Mouse (Mus musculus) stomach, embryonic 16.5 days (tissue): Measurements from ENCODE around the gene Sema4a. TPM values are rescaled to one million over a fixed set of nuclear protein-coding genes. Genes with fewer than 3 reads are reported as not detected.

Experiments
- ATAC-seq: fragments of 200-750 bp; cut with Nextera tagmentation; 2 replicates; pipeline ENCODE4 v1.8.0; 2017; ENCODE audit warnings: moderate number of reproducible peaks, moderate TSS enrichment; ENCODE audit not compliant: insufficient read depth, low FRiP score
- H3K27ac ChIP-seq: fragments of 300-500 bp; sonication (generic); 2 replicates; pipeline ENCODE4 v1.5.1; 2014; ENCODE audit warnings: low read length
- H3K27me3 ChIP-seq: fragments of 300-500 bp; sonication (generic); 2 replicates; pipeline ENCODE4 v1.6.1; 2014; ENCODE audit warnings: low read length, control low read depth, mixed read lengths; ENCODE audit not compliant: control insufficient read depth, insufficient read depth
- H3K36me3 ChIP-seq: fragments of 300-500 bp; sonication (generic); 2 replicates; pipeline ENCODE4 v1.6.1; 2014; ENCODE audit warnings: low read length; ENCODE audit not compliant: control insufficient read depth, insufficient read depth
- H3K4me1 ChIP-seq: fragments of 300-500 bp; sonication (generic); 2 replicates; pipeline ENCODE4 v1.6.1; 2014; ENCODE audit warnings: low read length, control low read depth, mixed read lengths; ENCODE audit not compliant: control insufficient read depth, insufficient read depth
- H3K4me2 ChIP-seq: fragments of 300-500 bp; sonication (generic); 2 replicates; pipeline ENCODE4 v1.6.1; 2014; ENCODE audit warnings: low read depth, low read length, mixed read lengths
- H3K4me3 ChIP-seq: fragments of 300-500 bp; sonication (generic); replicated peaks from 2 replicates; pipeline ENCODE4 v1.5.1; 2014; ENCODE audit warnings: mild to moderate bottlenecking, low read length
- H3K9ac ChIP-seq: fragments of 300-500 bp; sonication (generic); 2 replicates; pipeline ENCODE4 v1.6.1; 2014; ENCODE audit warnings: low read length
- H3K9me3 ChIP-seq: fragments of 300-500 bp; sonication (generic); replicated peaks from 2 replicates; pipeline ENCODE4 v1.6.1; 2016; ENCODE audit warnings: low read length, control low read depth; ENCODE audit not compliant: control insufficient read depth
- WGBS: fragments of 180-500 bp; shearing (Covaris S2); extraction: QIAGEN DNeasy Blood & Tissue Kit; methylation state at CpG from one replicate; pipeline ENCODE4 v1.1.7; 2014; 5-methylcytosine and 5-hydroxymethylcytosine counted together
- polyA plus RNA-seq: library from polyadenylated mRNA; unstranded; fragments of >200 nt; fragmentation: Nextera tagmentation; extraction: Ambion mirVana; gene quantifications from 2 replicates; pipeline ENCODE4 v1.2.1, GENCODE M21; 2015

Gene Sema4a
- polyA plus RNA-seq, 1 experiment from 2014 or later = 33.1 TPM

- no peak overlapping the region for H3K27ac ChIP-seq
- no peaks in the 10 kb centered on the region for H3K27me3 ChIP-seq
- no peaks in the 10 kb centered on the region for H3K9me3 ChIP-seq
- 57% methylated on average over 8 of the region's 8 CpGs for WGBS
- no peak overlapping the region for H3K4me2 ChIP-seq
- H3K4me3 ChIP-seq = no peak overlapping the region
- peaks cover 25% of the 10 kb centered on the region for H3K36me3 ChIP-seq
- 0 out of 2 replicates have a peak, but pooled peaks cover 2% of the 10 kb centered on the region for H3K4me1 ChIP-seq
- no peak overlapping the region for H3K9ac ChIP-seq
- no peak for ATAC-seq
These were observed 20.5 kb upstream of the Sema4a start for GRCm38 (mm10) chr3:88481372-88482040.

GRCm38 (mm10) chr3:88480679-88481078 lies 19.7 kb upstream of the Sema4a start:
- Histone ChIP-seq H3K4me2 (no peak overlapping the region), H3K36me3 (peaks cover 17% of the 10 kb centered on the region), H3K27me3 (no peaks in the 10 kb centered on the region), H3K4me1 (0 out of 2 replicates have a peak, but pooled peaks cover 2% of the 10 kb centered on the region), H3K4me3 (no peak overlapping the region), H3K27ac (no peak overlapping the region), H3K9me3 (no peaks in the 10 kb centered on the region), H3K9ac (no peak overlapping the region)
- 90% methylated on average over 5 of the region's 5 CpGs for WGBS
- no peak for ATAC-seq

GRCm38 (mm10) chr3:88479828-88480227 lies 18.8 kb upstream of the Sema4a start:
- no peak for ATAC-seq
- Histone ChIP-seq H3K4me3 (no peak overlapping the region), H3K9me3 (no peaks in the 10 kb centered on the region), H3K36me3 (peaks cover 16% of the 10 kb centered on the region), H3K27ac (no peak overlapping the region), H3K4me1 (0 out of 2 replicates have a peak, but pooled peaks cover 2% of the 10 kb centered on the region), H3K4me2 (no peak overlapping the region), H3K9ac (no peak overlapping the region), H3K27me3 (no peaks in the 10 kb centered on the region)
- WGBS = 72% methylated on average over 4 of the region's 4 CpGs

- 41% methylated on average over 3 of the region's 3 CpGs for WGBS
- 0 out of 2 replicates have a peak, but pooled peaks cover 2% of the 10 kb centered on the region for H3K4me1 ChIP-seq
- no peaks in the 10 kb centered on the region for H3K9me3 ChIP-seq
- no peak overlapping the region for H3K4me3 ChIP-seq
- H3K36me3 ChIP-seq = peaks cover 16% of the 10 kb centered on the region
- no peak overlapping the region for H3K4me2 ChIP-seq
- H3K9ac ChIP-seq = no peak overlapping the region
- no peak overlapping the region for H3K27ac ChIP-seq
- ATAC-seq = no peak
- no peaks in the 10 kb centered on the region for H3K27me3 ChIP-seq
These were observed 18.2 kb upstream of the Sema4a start for GRCm38 (mm10) chr3:88479163-88479562.

DNA sequence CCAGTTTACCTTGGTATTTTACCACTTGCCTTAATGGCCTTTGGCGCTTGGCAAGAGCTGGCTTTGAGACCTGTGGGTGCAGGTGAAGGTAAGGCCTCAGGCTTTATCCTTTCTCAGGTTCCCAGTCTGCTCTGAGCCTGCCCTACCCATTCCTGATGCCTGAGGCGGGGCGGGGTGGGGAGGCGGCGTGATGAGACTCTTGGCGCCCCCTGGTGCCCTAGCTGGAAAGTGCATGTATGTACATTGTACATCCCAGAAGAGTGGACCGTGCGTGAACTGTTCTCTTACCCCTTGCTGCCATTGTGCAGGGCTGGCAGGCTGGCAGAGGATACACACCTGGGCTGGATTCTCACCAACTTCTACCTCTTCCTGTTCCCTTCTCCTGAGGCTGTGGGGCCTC lies 16.8 kb upstream of the Sema4a start:
- Histone ChIP-seq H3K9ac (no peak overlapping the region), H3K9me3 (no peaks in the 10 kb centered on the region), H3K4me1 (0 out of 2 replicates have a peak, but pooled peaks cover 2% of the 10 kb centered on the region), H3K27me3 (no peaks in the 10 kb centered on the region), H3K4me2 (no peak overlapping the region), H3K4me3 (no peak overlapping the region), H3K27ac (no peak overlapping the region), H3K36me3 (peaks cover 8% of the 10 kb centered on the region)
- ATAC-seq = peak; percentile 87
- WGBS = 2% methylated on average over 8 of the region's 8 CpGs

- no peak overlapping the region for H3K4me3 ChIP-seq
- H3K4me1 ChIP-seq = 0 out of 2 replicates have a peak, but pooled peaks cover 2% of the 10 kb centered on the region
- no peak overlapping the region for H3K27ac ChIP-seq
- WGBS = 64% methylated on average over 6 of the region's 6 CpGs
- H3K27me3 ChIP-seq = no peaks in the 10 kb centered on the region
- H3K9ac ChIP-seq = no peak overlapping the region
- H3K9me3 ChIP-seq = no peaks in the 10 kb centered on the region
- H3K4me2 ChIP-seq = no peak overlapping the region
- no peak for ATAC-seq
- no peaks in the 10 kb centered on the region for H3K36me3 ChIP-seq
These were observed 15.4 kb upstream of the Sema4a start for GRCm38 (mm10) chr3:88476403-88476802.

GRCm38 (mm10) chr3:88473571-88473970 lies 12.6 kb upstream of the Sema4a start:
- WGBS = 87% methylated on average over 1 of the region's 1 CpGs
- no peak for ATAC-seq
- Histone ChIP-seq H3K9me3 (no peaks in the 10 kb centered on the region), H3K4me2 (no peak overlapping the region), H3K4me1 (0 out of 2 replicates have a peak, but pooled peaks cover 2% of the 10 kb centered on the region), H3K36me3 (no peaks in the 10 kb centered on the region), H3K9ac (no peak overlapping the region), H3K27me3 (no peaks in the 10 kb centered on the region), H3K27ac (no peak overlapping the region), H3K4me3 (no peak overlapping the region)

- Histone ChIP-seq H3K9ac (no peak overlapping the region), H3K9me3 (no peaks in the 10 kb centered on the region), H3K4me3 (no peak overlapping the region), H3K27ac (no peak overlapping the region), H3K4me1 (0 out of 2 replicates have a peak, but pooled peaks cover 2% of the 10 kb centered on the region), H3K27me3 (no peaks in the 10 kb centered on the region), H3K4me2 (no peak overlapping the region), H3K36me3 (no peaks in the 10 kb centered on the region)
- ATAC-seq = no peak
- 40% methylated on average over 5 of the region's 5 CpGs for WGBS
These were observed 12.0 kb upstream of the Sema4a start for GRCm38 (mm10) chr3:88473020-88473419.

GRCm38 (mm10) chr3:88470943-88471479 lies 10.0 kb upstream of the Sema4a start:
- H3K4me2 ChIP-seq = no peak overlapping the region
- no peaks in the 10 kb centered on the region for H3K4me1 ChIP-seq
- H3K27me3 ChIP-seq = no peaks in the 10 kb centered on the region
- ATAC-seq = peak; percentile 38; the same call in 1 of the 2 replicates
- H3K4me3 ChIP-seq = no peak overlapping the region
- WGBS = 44% methylated on average over 10 of the region's 10 CpGs
- no peaks in the 10 kb centered on the region for H3K36me3 ChIP-seq
- H3K9me3 ChIP-seq = no peaks in the 10 kb centered on the region
- H3K9ac ChIP-seq = no peak overlapping the region; the same call in 1 of the 2 replicates
- no peak overlapping the region for H3K27ac ChIP-seq
